Mouse (Mus musculus) bone marrow, adult 2 months (tissue): ENCODE results near the gene Psd. TPM values are rescaled to one million over a fixed set of nuclear protein-coding genes. Genes with fewer than 3 reads are reported as not detected.

Experiments
- H3K27ac ChIP-seq: fragments of 200-500 bp; 2 replicates; pipeline ENCODE4 v1.5.1; 2012; ENCODE audit warnings: low read depth, mild to moderate bottlenecking, control low read depth, inconsistent platforms, low read length; ENCODE audit not compliant: control insufficient read depth, poor library complexity, insufficient read depth
- H3K4me1 ChIP-seq: fragments of 200-500 bp; 2 replicates; pipeline ENCODE4 v1.6.1; 2011; ENCODE audit warnings: low read length; ENCODE audit not compliant: control insufficient read depth, insufficient read depth
- H3K4me3 ChIP-seq: fragments of 200-500 bp; replicated peaks from 2 replicates; pipeline ENCODE3; 2011; ENCODE audit warnings: mild to moderate bottlenecking, low read depth, low read length, control low read depth; ENCODE audit not compliant: control insufficient read depth
- CTCF ChIP-seq: fragments of 200-500 bp; IDR thresholded peaks from 2 replicates; pipeline ENCODE4 v1.5.1; 2011; ENCODE audit warnings: low read length, control low read depth; ENCODE audit not compliant: control insufficient read depth, insufficient read depth
- POLR2A ChIP-seq: fragments of 200-500 bp; IDR thresholded peaks from 2 replicates; pipeline ENCODE4 v1.6.1; 2011; ENCODE audit warnings: low read depth, mild to moderate bottlenecking, control low read depth, low read length, borderline replicate concordance; ENCODE audit not compliant: control insufficient read depth
- WGBS: fragments of 180-500 bp; shearing (Covaris S2); methylation state at CpG from one replicate; pipeline ENCODE4 v1.1.7; 2018; 5-methylcytosine and 5-hydroxymethylcytosine counted together
- polyA plus RNA-seq: library from polyadenylated mRNA; stranded (reverse); fragments of >200 nt; gene quantifications from 2 replicates; pipeline ENCODE4 v1.2.4, GENCODE M21; 2011; ENCODE audit warnings: low replicate concordance; ENCODE audit not compliant: missing spikeins, insufficient read depth, insufficient read length

The Psd gene
- polyA plus RNA-seq, 1 experiment, result 4.8 TPM

DNA sequence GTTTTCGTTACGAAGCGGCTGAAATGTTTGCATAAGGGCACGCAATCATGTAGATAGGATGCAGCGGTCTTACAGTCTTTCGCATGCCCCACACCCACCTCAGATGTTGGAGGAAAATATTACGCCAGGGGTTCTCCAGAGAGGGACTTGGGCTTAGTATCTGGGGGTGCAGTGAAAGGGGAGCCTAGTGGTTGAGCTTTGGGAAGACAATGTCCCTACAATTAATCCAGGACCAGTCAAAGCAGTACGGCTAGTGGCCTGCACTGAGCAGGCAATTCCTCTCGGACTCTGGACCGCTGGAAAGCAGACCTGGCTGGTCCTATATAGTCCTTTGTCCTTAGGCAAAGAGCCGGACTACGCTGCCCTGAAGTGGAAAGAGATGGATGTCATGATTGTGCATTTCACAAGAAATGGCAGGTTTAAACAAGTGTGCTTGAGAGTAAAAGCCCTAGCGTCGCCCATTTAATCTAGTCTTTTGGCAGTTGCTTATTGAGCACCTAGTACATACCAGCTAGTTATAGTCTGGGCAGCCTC, 642 bp upstream of the Psd start:
- Histone ChIP-seq H3K27ac (peak overlapping the region; percentile 94; the same call in 1 of the 2 replicates), H3K4me3 (peak overlapping the region; percentile 99), H3K4me1 (peaks cover 4% of the 10 kb centered on the region; the same call in 1 of the 2 replicates)
- WGBS, result 28% methylated on average over 14 of the region's 14 CpGs
- TF ChIP-seq POLR2A (no peak), CTCF (no peak)

DNA sequence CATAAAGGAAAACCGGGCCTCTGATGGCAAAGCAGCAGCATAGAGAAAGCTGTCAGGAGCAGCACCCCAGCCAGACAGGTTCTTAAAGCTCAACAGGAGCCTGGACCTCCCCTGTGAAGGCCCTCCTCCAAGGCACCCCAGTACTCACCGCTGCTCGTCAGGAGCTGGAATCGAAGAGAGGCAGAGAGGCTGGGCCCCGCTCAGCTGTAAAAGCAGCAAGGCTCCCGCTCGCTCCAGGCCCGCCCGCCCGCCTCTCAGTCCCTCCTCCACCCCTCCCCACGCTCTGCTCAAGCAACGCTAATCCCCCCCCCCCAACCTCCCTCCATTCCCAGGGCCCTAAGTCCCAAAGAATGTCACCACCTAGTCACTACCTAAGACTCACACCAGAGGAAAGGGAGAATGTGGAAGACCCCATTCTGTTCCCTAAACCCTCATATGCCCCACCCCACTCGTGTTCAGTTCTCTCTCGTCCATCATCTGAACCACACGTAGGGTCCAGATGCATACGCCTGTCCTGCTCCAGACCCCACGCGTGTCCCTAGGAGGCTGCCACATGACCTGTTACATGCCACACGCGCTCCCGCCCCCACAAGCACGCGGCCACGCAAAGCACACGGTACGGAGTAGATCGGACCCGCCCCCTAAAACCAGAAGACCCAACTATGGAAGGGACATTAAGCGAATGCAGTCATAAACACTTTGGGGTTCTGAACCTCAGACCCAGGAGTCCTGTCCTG, 769 bp downstream of the Psd start:
- no peak for TF ChIP-seq CTCF
- TF ChIP-seq POLR2A, result no peak
- WGBS, result 18% methylated on average over 29 of the region's 29 CpGs
- Histone ChIP-seq H3K4me1 (peaks cover 4% of the 10 kb centered on the region; the same call in 1 of the 2 replicates), H3K4me3 (no peak overlapping the region), H3K27ac (no peak overlapping the region)

DNA sequence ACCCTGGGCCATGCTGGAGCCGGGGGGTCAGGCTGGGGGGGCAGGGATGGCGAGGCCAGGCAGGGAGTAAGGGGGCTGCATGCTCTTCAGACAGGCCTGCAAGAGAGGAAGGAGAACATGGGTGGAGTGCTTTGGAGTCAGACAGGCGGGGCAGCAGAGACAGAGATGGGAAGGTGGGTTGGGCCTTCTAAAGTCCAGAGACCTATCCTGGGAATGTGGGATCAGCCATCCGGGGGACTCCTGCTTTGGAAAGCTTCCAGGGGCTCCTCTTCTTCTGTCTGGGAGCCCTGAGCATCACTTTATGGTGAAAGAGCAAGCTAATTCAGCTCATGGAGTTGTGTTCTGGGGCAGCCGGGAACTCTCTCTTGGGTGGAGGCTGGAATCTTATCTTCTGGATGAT, 2.0 kb downstream of the Psd start:
- no peak overlapping the region for H3K27ac ChIP-seq
- no peak overlapping the region for H3K4me3 ChIP-seq
- TF ChIP-seq CTCF (no peak), POLR2A (no peak)
- WGBS, result 72% methylated on average over 5 of the region's 5 CpGs
- peaks cover 4% of the 10 kb centered on the region; the same call in 1 of the 2 replicates for H3K4me1 ChIP-seq

DNA sequence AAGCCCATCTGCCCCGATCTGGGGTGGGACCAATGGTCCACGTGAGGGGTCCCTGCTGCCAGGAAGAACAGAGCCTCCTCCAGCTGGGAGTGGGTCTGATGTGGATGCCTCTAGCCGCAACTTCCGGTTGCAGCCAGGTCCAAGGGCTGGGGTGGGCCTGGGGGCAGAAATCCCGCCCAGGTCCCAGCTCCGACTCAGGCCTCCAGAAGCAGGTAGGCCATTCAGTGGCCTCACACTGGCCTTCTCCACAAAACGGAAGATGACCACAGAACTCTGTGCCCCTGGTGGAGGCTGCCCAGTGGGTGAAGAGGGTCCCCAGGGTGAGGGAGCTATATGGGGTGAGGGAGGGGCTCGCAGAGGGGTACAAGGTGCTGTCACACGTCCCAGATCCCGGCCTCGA, 2.6 kb downstream of the Psd start:
- H3K4me1 ChIP-seq, result peaks cover 3% of the 10 kb centered on the region; the same call in 1 of the 2 replicates
- WGBS, result 76% methylated on average over 11 of the region's 11 CpGs
- H3K4me3 ChIP-seq, result no peak overlapping the region
- no peak for TF ChIP-seq CTCF
- TF ChIP-seq POLR2A, result no peak
- H3K27ac ChIP-seq, result no peak overlapping the region

DNA sequence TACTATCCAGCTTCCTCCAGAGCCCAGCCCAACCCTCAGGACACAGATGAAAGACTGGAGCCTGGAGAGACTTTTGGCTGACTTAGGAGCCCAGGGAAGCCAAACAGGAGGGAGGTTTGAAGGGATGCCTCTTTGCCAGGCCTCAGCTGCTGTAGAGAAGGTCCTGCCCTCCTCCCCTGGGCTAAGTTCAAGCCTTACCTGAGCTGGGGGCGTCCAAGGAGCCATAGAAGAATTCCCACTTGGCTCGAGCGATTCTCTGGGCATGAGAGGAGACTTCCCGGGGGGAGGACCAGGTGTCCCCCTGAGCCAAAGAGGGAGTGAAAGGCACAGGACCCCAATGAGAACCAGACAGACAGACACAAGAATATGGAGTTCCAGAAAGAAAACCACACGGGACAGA, 3.2 kb downstream of the Psd start:
- no peak for TF ChIP-seq POLR2A
- TF ChIP-seq CTCF, result no peak

DNA sequence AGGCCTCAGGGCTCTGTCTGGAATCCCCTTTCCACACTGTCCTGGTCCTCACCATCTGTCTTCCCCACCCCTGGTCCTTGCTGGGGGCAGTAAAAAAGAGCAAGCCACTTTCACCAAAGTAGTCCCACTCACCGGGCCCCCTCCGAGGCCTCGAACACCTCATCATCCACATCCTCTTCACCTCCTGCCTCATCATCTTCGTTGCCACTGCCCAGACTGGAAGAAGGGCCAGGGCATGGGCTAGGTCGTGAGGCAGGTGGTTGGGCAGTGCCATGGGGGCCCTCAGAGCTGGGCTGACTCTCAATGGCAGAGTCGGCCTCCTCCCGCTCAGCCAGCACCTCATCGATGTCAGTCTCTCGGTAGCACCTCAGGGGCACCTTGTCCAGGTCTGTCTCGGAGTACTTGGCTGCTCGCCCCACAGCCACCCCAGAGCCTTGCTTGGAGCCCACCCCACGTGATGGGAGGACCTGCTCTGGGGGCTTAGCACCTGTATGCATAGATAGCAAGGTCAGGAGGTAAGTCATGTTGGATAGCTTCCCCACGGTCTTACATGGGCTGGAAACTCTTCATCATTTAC, 3.9 kb downstream of the Psd start:
- TF ChIP-seq CTCF, result no peak
- no peak for TF ChIP-seq POLR2A
- Histone ChIP-seq H3K4me3 (no peak overlapping the region), H3K4me1 (peaks cover 2% of the 10 kb centered on the region; the same call in 1 of the 2 replicates), H3K27ac (no peak overlapping the region)
- 72% methylated on average over 13 of the region's 13 CpGs for WGBS

More for the DNA sequence above, 3.2 kb downstream of the Psd start:
- Histone ChIP-seq H3K27ac (no peak overlapping the region), H3K4me3 (no peak overlapping the region), H3K4me1 (peaks cover 2% of the 10 kb centered on the region; the same call in 1 of the 2 replicates)
- 71% methylated on average over 5 of the region's 5 CpGs for WGBS

DNA sequence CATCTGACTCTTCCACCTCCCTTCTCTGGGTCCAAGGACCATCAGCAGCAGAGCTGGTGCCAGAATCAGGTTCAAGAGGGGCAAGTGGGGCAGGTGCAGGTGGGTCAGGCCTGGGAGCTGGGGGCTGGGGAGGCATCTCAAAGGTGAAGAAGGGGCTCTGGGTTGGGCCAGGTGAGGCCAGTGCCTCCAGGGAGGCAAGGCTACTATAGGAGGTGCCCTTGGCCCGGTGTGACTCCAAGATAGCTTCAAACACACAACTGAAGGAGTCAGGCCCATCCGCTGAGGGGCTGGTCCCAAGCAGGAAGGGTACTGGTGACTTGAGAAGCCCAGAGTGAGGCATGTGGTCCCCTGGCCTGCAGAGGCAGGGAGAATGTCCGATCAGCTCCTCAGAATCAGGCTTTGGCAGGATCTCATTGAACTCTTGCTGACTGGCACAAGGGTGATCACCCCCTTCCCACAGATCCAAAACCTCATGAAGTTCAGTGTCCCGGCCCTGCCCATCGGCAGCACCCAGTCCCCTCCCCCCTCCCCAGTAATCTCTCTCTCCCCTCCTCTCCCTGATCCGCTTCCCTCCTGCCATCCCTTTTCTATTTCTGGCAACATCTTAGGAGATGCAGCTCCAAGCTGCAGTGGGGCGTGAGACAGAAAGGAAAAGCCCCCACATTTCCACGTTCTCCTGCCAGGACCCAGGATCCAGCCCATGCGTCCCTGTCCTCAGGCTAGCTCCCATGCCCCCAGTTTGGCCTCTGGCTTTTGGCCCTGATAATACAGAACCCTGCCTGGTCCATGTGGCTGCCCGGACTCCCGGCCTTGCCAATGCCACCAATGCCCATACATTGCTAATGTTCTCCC, 4.6 kb downstream of the Psd start:
- no peak overlapping the region for H3K27ac ChIP-seq
- H3K4me3 ChIP-seq, result no peak overlapping the region
- no peak for TF ChIP-seq POLR2A
- TF ChIP-seq CTCF, result no peak
- WGBS, result 74% methylated on average over 11 of the region's 11 CpGs
- no peaks in the 10 kb centered on the region for H3K4me1 ChIP-seq
